Mouse (Mus musculus) kidney, adult 2 months (tissue): ENCODE results near the gene Cftr.

Experiments
- CTCF ChIP-seq: fragments of 200-500 bp; conservative IDR thresholded peaks from 2 replicates; pipeline ENCODE4 v1.5.1; 2011; ENCODE audit warnings: low read depth, mild to moderate bottlenecking, control low read depth, low read length, moderate library complexity, mixed read lengths; ENCODE audit not compliant: insufficient read depth, insufficient read length
- POLR2A ChIP-seq: fragments of 200-500 bp; IDR thresholded peaks from one replicate; pipeline ENCODE4 v1.6.1; 2011; ENCODE audit warnings: low read depth, low read length, control low read depth

- TF ChIP-seq POLR2A (no peak), CTCF (no peak)
Measured at GRCm38 (mm10) chr6:18254586-18254985, 84.1 kb downstream of the Cftr start.
